Mouse (Mus musculus) A20 (cell line): Measurements from ENCODE around the gene Cby3.

Experiments used
- DNase-seq: peaks from one replicate; pipeline ENCODE4 v3.0.0-alpha.2; 2011; ENCODE audit warnings: low read depth, low spot score

Cby3 gene

DNA sequence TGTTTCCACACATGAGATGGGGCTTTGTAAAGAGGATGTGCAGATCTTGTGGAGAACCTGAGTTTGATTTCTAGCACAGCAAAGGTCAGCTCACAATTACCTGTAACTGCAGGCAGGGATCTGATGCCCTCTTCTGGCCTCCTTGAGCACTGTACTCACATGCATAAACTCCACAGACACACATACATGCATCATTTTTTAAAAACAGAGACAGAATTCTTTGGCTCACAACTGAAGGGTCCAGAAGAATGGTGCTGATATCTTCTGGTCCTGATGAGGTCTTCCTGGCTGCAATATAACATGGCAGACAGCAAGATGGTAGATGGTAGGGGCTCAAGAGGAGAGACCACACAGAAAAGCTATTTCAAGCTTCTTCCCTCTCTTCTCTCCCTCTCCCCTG lies at the start of gene Cby3:
Cby3 (plus strand) TSS at position 301 of the 400 bp plus-strand sequence.
- DNase-seq: no peak

DNA sequence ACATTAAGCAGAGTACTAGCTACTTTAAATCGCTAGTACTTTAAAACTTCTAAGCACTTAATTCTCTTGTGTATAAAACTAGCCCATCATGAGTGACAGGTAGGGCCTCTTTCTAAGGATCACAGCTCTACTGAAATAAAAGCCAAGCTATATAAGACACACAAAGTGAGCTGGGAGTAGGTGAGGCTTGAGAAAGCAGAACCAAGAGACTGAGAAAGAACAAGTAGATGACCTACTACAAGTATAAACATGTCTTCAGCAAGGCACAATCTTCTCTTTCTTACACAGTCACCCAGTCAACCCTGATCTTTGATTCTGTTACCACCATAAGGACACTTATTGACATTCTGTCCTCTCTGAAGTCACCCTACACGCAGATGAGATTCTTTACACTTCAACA lies 41.5 kb upstream of the Cby3 start:
- no peak for DNase-seq

DNA sequence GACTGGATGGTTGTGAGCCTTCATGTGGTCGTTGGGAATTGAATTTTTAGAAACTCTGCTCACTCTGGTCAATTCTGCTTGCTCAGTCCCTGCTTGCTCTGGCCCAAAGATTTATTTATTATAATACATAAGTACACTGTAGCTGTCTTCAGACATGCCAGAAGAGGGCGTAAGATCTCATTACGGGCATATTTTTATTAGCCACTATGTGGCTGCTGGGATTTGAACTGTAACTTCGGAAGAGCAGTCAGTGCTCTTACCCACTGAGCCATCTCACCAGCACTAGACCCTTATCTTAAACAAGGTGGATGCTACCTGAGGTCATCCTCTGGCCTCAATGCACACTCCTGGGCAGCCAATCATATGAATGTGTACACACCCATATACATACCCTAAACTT lies 34.9 kb upstream of the Cby3 start:
- DNase-seq: peak; percentile 28

DNA sequence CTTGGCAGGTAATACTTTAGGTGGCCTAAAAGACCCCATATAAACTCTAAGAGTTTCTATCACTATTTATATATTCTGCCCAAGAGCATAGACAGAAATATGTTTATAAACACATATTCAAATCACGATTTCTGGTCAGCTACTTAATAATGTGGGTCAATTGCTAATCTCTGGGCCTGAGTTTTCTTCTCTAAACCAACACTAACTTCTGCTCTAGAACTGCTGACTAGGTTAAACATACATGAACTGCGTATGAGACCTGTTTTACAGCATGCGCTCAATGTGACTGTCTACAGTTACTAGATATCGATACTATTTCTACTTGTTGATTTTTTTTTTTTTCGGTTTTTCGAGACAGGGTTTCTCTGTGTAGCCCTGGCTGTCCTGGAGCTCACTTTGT lies 33.0 kb upstream of the Cby3 start:
- no peak for DNase-seq

GRCm38 (mm10) chr11:50322345-50322744 lies 31.9 kb upstream of the Cby3 start:
- no peak for DNase-seq

DNA sequence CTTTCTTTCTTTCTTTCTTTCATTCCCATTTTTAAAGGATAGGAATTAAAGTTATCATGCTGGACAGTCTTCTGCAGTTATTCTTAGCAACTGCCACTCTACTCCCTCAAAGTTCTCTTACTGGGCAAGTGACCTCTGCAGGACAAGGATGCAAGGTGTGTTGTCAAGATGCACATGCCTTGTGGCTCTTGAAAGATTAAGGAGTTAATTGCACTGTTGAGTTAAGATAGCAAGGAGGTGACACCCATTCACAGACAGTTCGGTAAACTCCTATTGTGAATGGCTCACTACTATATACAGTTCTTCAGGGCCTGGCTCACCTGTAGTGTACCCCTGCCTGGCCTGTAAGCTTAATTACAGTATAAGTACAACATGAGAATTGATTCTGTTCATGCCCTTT lies 30.4 kb upstream of the Cby3 start:
- DNase-seq: no peak

- peak; percentile 50 for DNase-seq
These were observed 29.4 kb upstream of the Cby3 start for GRCm38 (mm10) chr11:50324751-50325471.

- peak; percentile 100 for DNase-seq
These were observed 28.6 kb upstream of the Cby3 start, which contains the start of gene Canx for GRCm38 (mm10) chr11:50325496-50326301. Gene Canx, minus strand, starts transcription at chr11:50325673.

DNA sequence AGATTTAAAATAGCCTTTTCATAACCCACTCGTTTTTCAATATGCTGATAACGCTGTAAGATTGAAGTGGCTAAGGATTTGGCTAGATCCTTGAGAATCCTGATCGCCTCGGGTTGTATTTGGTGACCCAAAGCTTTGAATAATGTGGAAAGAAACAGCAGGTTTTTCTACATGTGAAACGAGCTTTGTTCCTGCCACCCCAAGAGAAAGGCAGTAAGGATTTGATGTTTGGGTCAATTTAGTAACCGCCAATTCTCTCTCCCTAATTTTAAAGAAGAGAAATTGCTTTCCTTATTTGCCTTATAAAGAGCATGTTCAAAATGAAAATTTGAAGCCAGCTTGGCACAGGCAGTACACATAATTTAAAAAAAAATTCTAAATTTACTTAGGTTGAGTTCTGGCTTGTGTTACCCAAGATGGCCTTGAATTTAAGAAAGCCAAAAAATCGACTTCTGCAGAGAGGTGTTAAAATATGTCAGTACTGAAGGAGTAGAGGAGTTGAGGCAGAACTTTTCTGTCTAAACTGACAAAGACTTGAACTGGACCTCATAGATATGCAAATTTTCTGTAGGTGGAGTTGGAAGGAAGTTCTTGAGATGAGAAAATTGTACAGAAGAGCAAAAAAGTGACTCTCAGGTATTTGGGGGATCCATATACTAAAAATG lies 27.8 kb upstream of the Cby3 start:
- DNase-seq: peak; percentile 46

DNA sequence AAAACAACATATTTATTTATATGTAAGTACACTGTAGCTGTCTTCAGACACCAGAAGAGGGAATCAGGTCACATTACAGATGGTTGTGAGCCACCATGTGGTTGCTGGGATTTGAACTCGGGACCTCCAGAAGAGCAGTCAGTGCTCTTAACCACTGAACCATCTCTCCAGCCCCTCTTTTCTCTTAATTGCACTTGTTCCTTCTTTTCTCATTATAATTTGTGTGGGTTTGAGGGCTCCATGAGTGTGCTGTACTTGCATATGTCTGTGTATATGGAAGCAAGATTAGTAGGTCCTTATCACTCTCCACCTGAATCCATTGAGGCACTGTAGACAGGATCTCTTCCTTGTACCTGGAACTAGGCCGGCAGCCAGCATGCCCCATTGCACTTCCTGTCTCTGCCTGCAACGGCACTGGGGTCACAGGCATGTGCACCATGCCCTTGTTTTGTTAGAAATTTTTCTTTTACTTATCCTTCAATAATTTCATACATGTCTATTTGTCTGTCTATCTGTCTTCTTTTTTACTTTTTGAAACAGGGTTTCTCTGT lies 26.1 kb upstream of the Cby3 start:
- DNase-seq: no peak

DNA sequence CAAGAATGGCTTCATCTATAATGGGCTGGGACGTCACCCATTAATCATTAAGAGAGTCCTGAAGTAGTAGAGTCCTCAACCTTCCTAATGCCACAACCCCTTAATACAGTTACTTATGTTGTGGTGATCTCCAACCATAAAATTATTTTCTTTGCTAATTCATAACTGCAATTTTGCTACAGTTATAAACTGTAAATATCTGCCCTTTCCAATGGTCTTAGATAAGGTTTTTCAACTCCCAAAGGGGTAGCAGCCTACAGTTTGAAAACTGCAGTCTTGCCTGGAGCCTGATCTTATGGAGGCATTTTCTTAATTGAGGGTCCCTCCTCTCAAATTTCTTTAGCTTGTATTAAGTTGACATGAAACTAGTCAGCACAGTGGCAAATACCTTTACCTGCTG lies 24.9 kb upstream of the Cby3 start:
- no peak for DNase-seq

GRCm38 (mm10) chr11:50333181-50333580 lies 21.1 kb upstream of the Cby3 start:
- no peak for DNase-seq

GRCm38 (mm10) chr11:50336126-50336525 lies 18.1 kb upstream of the Cby3 start:
- DNase-seq: no peak

GRCm38 (mm10) chr11:50336891-50337290 lies 17.4 kb upstream of the Cby3 start:
- no peak for DNase-seq

DNA sequence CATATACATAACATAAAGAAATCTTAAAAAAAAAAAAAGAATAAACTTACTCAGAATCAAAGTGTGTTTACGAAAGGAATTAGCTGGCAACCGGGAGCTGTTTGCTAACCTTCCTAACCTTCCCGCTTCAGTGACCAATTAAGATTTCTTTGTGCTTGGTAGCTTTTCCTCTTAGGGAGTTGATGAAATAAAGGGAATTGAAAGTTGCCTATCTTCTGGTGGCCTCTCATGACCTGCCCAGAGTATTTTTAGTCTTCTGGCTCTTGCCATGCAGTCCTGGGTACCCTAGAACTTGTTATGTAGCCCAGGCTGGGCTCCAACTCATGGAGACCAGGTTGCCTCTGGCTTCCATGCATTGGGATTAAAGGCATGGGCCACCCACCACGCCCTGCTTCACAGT lies 8.8 kb upstream of the Cby3 start:
- peak; percentile 33 for DNase-seq

- no peak for DNase-seq
These were observed 7.8 kb upstream of the Cby3 start for GRCm38 (mm10) chr11:50346256-50347032.

DNA sequence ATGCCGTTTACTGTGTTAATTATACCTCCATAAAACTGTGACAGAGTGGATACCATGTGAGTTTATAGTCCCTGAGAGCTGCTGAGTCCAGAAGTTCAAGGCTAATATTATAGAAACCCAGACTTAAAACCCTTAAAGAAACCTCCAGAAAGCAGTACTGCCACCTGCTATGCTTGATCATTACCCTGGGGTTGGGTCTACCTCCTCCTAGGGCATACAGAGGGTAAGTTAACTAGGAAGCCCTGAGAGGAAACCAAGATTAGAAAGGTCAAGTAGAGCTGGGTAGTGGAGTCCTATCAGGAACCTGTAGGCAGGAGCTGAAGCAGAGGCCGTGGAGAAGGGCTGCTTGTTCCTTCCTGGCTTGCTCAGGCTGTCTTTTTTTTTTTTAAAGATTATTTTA lies 2.1 kb upstream of the Cby3 start:
- DNase-seq: no peak

DNA sequence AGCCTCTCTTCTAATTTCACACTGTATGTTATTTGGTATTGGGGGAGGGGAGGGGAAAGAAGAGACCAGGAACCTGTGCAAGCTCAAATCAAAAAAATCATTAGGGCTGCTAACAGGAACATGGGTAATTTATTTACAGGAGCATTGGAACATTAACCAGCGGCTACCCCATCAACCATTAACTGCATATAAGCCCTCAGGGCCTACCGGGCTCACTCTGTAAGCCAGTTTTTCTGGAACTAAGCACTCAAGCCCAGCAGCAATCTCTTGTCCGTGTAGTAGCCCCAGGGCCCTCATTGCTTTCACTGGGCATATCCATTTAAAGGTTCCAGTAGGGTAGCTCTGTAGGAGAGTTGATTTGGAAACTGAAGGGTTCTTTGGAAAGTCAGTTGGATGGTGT lies 589 bp downstream of the Cby3 start:
- no peak for DNase-seq

DNA sequence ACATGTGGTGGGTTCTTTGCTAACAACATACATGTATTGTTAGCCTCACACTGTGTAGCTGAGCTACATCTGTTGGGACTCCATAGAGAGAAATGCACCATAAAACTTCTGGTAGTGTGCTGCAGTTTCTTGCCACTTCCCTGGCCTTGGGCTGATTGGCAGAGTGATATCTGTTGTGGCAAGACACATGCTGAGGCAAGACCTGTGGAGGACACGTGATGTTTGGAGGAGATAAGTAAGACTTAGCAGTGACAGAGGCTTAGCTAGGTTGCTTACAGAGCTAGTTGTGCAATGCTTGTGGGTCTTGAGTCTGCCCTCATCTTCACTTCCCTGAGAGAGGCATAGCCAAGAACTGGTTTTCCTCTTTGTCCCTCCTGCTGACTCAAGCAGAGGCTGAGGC lies 1.1 kb downstream of the Cby3 start:
- DNase-seq: no peak

- DNase-seq: no peak
These were observed 4.9 kb downstream of the Cby3 start for GRCm38 (mm10) chr11:50358950-50359861.
